Mouse (Mus musculus) urinary bladder, postnatal 0 days (tissue): ENCODE measurements around the gene Defb29. TPM values are rescaled to one million over a fixed set of nuclear protein-coding genes. Genes with fewer than 3 reads are reported as not detected.

Source experiments
- polyA plus RNA-seq: library from polyadenylated mRNA; unstranded; fragments of >200 nt; fragmentation: Nextera tagmentation; extraction: Ambion mirVana; gene quantifications from 2 replicates; pipeline ENCODE4 v1.2.1, GENCODE M21; 2015

The Defb29 gene
- polyA plus RNA-seq: not detected in 2 replicates

GRCm38 (mm10) chr2:152539944-152540710 is at the start of gene Defb29:
TSS of gene Defb29 (minus strand) at chr2:152540098.

DNA sequence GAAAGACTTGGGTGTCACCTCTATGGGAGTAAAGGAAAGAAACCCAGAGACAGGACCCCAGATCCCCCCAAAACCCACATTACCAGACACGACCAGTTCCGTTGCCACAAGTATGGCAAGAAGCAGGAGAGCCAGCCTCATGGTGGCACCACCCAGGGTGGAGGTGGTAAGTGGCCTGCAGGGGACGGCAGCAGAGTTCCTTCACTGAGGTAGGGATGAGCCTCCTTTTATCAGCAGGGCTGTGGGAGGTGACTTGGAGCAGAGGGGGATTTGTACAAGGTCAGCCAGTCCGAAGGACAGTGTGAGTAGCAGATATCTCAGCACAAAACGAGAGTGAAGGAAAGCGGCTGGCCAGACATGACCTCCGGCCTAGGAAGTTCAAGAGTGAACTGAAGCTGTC is 40.2 kb upstream of the Defb29 start, which contains the start of gene Defb19:
TSS of gene Defb19 (minus strand) at position 206 of the 400 bp plus-strand sequence.

GRCm38 (mm10) chr2:152572114-152572794 is 32.4 kb upstream of the Defb29 start, which contains the start of gene Defb21:
TSS of gene Defb21 (plus strand) at chr2:152572744.

DNA sequence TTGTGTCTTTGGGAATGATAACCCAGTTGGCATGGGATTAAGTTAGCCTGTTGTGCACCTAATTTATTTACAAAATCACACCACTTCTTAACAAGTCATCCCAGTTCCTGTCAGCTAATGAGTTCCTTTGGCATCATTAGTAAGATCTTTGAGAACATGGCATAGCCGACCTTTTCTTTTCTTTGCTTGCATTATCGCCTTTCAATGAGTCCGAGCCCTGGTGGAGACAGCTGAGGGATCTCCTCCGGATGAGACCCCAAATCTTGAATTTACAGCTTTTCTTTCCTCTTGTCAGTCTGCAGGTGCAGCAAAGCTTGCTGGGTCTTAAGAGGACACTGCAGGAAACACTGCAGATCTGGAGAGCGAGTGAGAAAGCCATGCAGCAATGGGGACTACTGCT is 29.1 kb upstream of the Defb29 start, which contains the start of gene Gm17416:
TSS of gene Gm17416 (plus strand) at position 301 of the 400 bp plus-strand sequence.

DNA sequence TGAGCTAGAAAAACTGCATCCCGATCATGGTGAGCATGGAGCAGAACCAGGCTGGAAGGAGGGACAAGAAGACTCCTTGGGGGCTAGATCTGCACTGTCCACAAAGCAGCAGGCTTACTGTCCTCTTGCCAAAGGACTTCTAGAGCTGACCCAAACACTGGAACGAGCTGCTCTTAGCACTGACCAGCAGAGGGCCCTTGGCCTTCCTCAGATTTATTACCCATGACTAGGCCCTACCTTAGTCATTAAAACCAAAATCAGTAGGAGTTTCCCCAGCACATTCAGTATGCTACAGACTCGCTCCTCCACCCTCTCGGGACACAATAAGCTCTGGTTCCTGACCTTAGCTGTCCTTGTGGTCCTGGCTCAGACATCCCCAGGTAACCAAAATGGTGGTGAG is 21.9 kb downstream of the Defb29 start, which contains the start of gene Defb28:
TSS of gene Defb28 (plus strand) at position 275 of the 400 bp plus-strand sequence.

GRCm38 (mm10) chr2:152511592-152511991 is 28.3 kb downstream of the Defb29 start, which contains the start of gene Defb26:
TSS of gene Defb26 (minus strand) at chr2:152511692.

DNA sequence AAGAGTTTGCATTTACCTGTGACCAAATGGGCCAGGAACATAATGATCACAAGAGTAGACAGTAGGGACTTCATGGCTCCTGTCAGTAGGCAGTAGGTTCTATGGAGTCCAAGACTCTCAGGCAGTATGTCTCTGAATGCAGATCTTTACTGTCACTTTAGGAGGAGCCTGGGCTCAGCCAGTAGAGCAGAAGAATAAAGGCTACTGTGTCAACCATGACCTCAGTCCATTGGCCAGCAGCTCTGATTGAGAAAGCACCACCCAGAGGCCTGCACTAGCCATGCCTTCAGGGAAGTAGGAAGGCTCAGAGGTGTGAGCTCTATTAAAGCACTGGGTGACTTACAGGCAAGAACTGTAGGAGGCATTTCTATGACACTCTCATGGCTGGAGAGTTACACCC is 49.9 kb downstream of the Defb29 start, which contains the start of gene Defb22:
TSS of gene Defb22 (minus strand) at position 101 of the 400 bp plus-strand sequence.

Other genes starting within 250 kb of the Defb29 start
- gene Tbc1d20, start 246.3 kb downstream of the Defb29 start, polyA plus RNA-seq: 27.5 and 29.0 TPM in 2 replicates
- gene Rbck1, start 207.4 kb downstream of the Defb29 start, polyA plus RNA-seq: 59.2 and 62.2 TPM in 2 replicates
- gene Trib3, start 196.1 kb downstream of the Defb29 start, polyA plus RNA-seq: 2.9 and 3.7 TPM in 2 replicates
- gene Nrsn2, start 163.5 kb downstream of the Defb29 start, polyA plus RNA-seq: not detected in 2 replicates
- 3.0 and 3.6 TPM in 2 replicates for gene Sox12, start 142.0 kb downstream of the Defb29 start, polyA plus RNA-seq
- 13.4 and 15.3 TPM in 2 replicates for gene Zcchc3, start 125.1 kb downstream of the Defb29 start, polyA plus RNA-seq
- 0.60 and 1.4 TPM in 2 replicates for gene 6820408C15Rik, start 124.5 kb downstream of the Defb29 start, polyA plus RNA-seq
- gene Defb23, start 75.5 kb downstream of the Defb29 start, polyA plus RNA-seq: not detected in 2 replicates
- not detected in 2 replicates for gene Defb20, start 63.0 kb downstream of the Defb29 start, polyA plus RNA-seq
- gene Defb22, start 50.0 kb downstream of the Defb29 start, polyA plus RNA-seq: not detected in 2 replicates
- not detected in 2 replicates for gene Defb26, start 28.4 kb downstream of the Defb29 start, polyA plus RNA-seq
- gene Defb28, start 21.8 kb downstream of the Defb29 start, polyA plus RNA-seq: not detected in 2 replicates
- not detected in 2 replicates for gene Gm17416, start 29.2 kb upstream of the Defb29 start, polyA plus RNA-seq
- gene Defb21, start 32.6 kb upstream of the Defb29 start, polyA plus RNA-seq: not detected in 2 replicates
- not detected in 2 replicates for gene Defb19, start 40.2 kb upstream of the Defb29 start, polyA plus RNA-seq
- gene Defb45, start 59.3 kb upstream of the Defb29 start, polyA plus RNA-seq: not detected in 2 replicates
- gene Defb36, start 64.2 kb upstream of the Defb29 start, polyA plus RNA-seq: not detected in 2 replicates
- 0.74 and 1.2 TPM in 2 replicates for gene Defb25, start 83.0 kb upstream of the Defb29 start, polyA plus RNA-seq
- 9.2 TPM in 2 replicates for gene Rem1, start 86.9 kb upstream of the Defb29 start, polyA plus RNA-seq
- gene H13, start 129.4 kb upstream of the Defb29 start, polyA plus RNA-seq: 79.5 and 83.8 TPM in 2 replicates
- 33.1 and 33.7 TPM in 2 replicates for gene Mcts2, start 146.9 kb upstream of the Defb29 start, polyA plus RNA-seq
- gene Id1, start 196.2 kb upstream of the Defb29 start, polyA plus RNA-seq: 186 and 218 TPM in 2 replicates
- 10.9 and 15.6 TPM in 2 replicates for gene Cox4i2, start 214.1 kb upstream of the Defb29 start, polyA plus RNA-seq